Mouse (Mus musculus) testis, adult 2 months (tissue): ENCODE measurements around the gene Dnase2a.

Source experiments
- CTCF ChIP-seq: fragments of 200-500 bp; IDR thresholded peaks from 2 replicates; pipeline ENCODE4 v1.5.1; 2012; ENCODE audit warnings: low read depth, mild to moderate bottlenecking, inconsistent platforms, low read length, moderate library complexity; ENCODE audit not compliant: control insufficient read depth, insufficient read depth, insufficient replicate concordance
- POLR2A ChIP-seq: fragments of 200-500 bp; IDR thresholded peaks from 2 replicates; pipeline ENCODE4 v1.6.1; 2012; ENCODE audit warnings: low read depth, mild to moderate bottlenecking, inconsistent platforms, low read length, moderate library complexity; ENCODE audit not compliant: control insufficient read depth

DNA sequence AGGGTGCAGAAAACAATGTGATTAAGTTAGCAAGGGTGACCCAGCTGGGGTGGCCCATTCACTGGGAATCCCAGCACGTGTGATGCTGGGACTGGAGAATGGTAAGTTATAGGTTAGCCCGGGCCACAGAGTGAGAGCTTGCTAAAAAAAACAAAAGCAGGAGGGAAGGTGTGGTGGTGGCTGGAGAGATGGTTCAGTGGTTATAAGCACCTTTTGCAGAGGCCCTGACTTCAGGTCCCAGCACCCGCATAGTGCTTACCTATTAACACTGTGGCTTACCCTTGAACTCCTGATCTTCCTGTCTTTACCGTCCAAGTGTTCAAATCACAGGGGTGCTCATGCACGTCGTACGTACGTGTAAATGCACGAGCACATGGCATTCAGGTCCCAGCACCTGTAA is 1.3 kb upstream of the Dnase2a start:
- TF ChIP-seq POLR2A: no peak
- no peak for TF ChIP-seq CTCF
